Mouse (Mus musculus): ENCODE measurements at regions not wholly inside any gene's neighbourhood (a gene's known extent, or its start where the extent isn't known, plus 50 kb on each side); places are given as distances from the start of the nearest gene placed in this dataset.

DNA sequence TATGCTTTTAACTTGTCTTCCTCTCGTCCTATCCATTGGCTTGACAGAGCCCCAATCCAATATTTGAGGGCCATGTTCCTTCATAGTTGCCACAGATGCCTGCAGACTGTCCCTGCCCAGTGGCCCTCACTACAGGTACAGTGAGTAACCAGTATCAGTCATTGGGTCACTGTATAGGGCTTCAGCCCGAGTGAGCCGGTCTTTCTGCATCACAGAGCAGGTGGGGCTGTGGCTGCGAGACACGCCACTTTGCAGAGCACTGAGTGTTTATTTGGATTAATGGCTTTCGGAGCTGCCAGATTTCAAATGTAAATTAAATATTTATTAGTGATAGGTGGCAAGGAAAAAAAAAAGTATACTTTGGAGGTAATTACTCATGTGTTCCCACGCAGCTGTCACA lies 87.2 kb upstream of the Alk start:
- no peak for TF ChIP-seq CTCF (IDR thresholded peaks at IDR 0.05; ENCODE audit: low read depth, low read length)
- no peak for TF ChIP-seq POLR2A (IDR thresholded peaks at IDR 0.05; ENCODE audit: borderline replicate concordance, low read depth, low read length)

Measured in bone marrow macrophage, adult 2 months (primary cell).